Mouse (Mus musculus) erythroblast, embryonic 14.5 days (primary cell): ENCODE data around the gene Bmpr2. TPM values are rescaled to one million over a fixed set of nuclear protein-coding genes. Genes with fewer than 3 reads are reported as not detected.
A peak's percentile ranks its signal among the peaks of the same experiment; 100 is the strongest.

Source experiments
- H3K27me3 ChIP-seq: 2 replicates; pipeline ENCODE4 v1.6.1; 2012; ENCODE audit warnings: inconsistent platforms; ENCODE audit not compliant: control insufficient read depth
- H3K36me3 ChIP-seq: 2 replicates; pipeline ENCODE4 v1.6.1; 2012; ENCODE audit warnings: mild to moderate bottlenecking, inconsistent platforms; ENCODE audit not compliant: control insufficient read depth
- H3K4me1 ChIP-seq: 2 replicates; pipeline ENCODE4 v1.6.1; 2012; ENCODE audit warnings: inconsistent platforms; ENCODE audit not compliant: control insufficient read depth
- H3K4me3 ChIP-seq: replicated peaks from 2 replicates; pipeline ENCODE3; 2012; ENCODE audit warnings: moderate library complexity, mild to moderate bottlenecking, inconsistent platforms
- H3K9me3 ChIP-seq: 2 replicates; pipeline ENCODE4 v1.6.1; 2012; ENCODE audit warnings: low read length, inconsistent platforms, mixed read lengths; ENCODE audit not compliant: control insufficient read depth
- GATA1 ChIP-seq: IDR thresholded peaks from 2 replicates; pipeline ENCODE4 v1.6.1; 2012; ENCODE audit warnings: low read length, inconsistent platforms, mixed read lengths
- TAL1 ChIP-seq: IDR thresholded peaks from 3 replicates; pipeline ENCODE4 v1.6.1; 2012; ENCODE audit warnings: low read length, inconsistent platforms, mixed read lengths
- polyA plus RNA-seq: library from polyadenylated mRNA; stranded (reverse); fragments of >175 nt; gene quantifications from 2 replicates; pipeline ENCODE4 v1.2.3, GENCODE M21; 2012

The Bmpr2 gene
- polyA plus RNA-seq, 1 experiment = 0.02 TPM

DNA sequence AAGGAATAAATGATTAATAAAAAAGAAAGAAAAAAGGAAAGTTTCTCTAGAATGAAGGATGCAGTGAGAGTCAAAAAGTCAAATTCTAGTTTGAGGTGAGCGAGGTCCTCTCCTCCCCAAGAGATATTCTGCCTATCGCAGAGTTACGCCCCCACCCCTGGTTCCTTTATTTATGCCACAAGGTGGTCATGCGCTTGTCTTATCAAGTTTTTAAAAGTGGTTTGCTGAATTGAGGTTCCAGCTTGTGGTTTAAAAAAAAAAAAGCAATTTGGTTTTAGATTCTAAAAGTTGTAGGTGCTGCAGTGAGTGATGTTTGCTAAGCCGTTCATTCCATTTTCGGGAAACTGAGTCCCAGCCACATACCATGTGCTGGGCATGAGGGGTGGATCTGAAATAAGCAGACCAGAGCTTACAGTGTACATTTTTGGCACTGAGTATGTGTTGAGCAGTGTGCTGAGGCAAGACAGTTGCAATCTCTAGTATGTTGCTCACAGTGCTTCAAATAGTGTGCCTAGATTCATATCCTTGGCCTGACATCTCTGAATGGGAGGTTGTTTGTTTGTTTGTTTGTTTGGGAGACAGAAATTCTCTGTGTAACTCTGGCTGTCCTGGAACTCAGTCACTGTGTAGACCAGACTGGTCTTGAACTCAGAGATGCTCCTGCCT, 141.6 kb downstream of the Bmpr2 start:
- Histone ChIP-seq H3K4me1 (peaks cover 46% of the 10 kb centered on the region), H3K9me3 (no peaks in the 10 kb centered on the region), H3K4me3 (no peak overlapping the region), H3K27me3 (no peaks in the 10 kb centered on the region), H3K36me3 (no peaks in the 10 kb centered on the region)
- no peak for TF ChIP-seq TAL1
- no peak for TF ChIP-seq GATA1

DNA sequence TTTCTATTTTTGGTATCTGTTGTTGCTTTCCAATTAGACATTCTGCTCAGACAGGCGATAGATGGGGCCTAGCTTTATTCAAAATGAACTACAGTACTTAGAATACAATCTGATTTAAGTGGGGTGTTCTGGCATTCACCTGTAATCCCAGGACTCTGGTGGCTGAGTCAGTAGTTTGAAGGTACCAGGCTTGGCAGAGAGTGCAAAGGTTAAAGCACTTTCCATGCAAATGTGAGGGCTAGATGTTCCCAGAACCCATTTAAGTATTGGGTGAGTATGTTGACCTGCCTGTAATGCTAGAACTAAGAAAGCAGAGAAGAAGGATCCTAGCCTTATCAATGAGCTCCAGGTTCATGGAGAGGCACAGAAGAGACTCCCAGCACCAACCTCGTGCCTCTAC, 142.7 kb downstream of the Bmpr2 start:
- Histone ChIP-seq H3K27me3 (no peaks in the 10 kb centered on the region), H3K9me3 (no peaks in the 10 kb centered on the region), H3K4me3 (no peak overlapping the region), H3K36me3 (no peaks in the 10 kb centered on the region), H3K4me1 (peaks cover 36% of the 10 kb centered on the region)
- TF ChIP-seq GATA1 (no peak), TAL1 (no peak)

- TF ChIP-seq TAL1 (no peak), GATA1 (no peak)
- Histone ChIP-seq H3K27me3 (no peaks in the 10 kb centered on the region), H3K4me3 (no peak overlapping the region), H3K36me3 (no peaks in the 10 kb centered on the region), H3K9me3 (no peaks in the 10 kb centered on the region), H3K4me1 (peaks cover 26% of the 10 kb centered on the region)
These were observed 143.8 kb downstream of the Bmpr2 start for GRCm38 (mm10) chr1:59906819-59907521.

DNA sequence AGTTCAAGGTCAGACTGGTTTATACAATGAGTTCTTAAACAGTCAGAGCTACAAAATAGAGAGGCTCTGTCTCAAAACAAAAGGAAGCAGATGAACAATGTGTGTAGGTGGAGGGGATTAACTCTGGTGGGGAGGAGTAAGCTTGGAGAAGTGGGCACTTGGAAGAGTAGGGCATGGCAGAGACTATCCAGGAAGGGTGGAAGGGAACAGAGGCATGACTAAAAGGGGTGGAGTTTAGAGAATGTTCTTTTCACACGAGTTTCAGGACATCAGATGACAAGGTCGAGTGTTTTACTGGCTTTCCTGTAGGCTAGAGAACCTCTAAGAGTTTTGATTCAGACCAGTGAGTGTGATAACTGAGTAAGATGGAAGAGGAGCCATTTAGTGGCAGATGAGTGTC, 144.5 kb downstream of the Bmpr2 start:
- H3K4me3 ChIP-seq = no peak overlapping the region
- no peaks in the 10 kb centered on the region for H3K9me3 ChIP-seq
- TF ChIP-seq TAL1 (no peak), GATA1 (no peak)
- no peaks in the 10 kb centered on the region for H3K27me3 ChIP-seq
- peaks cover 26% of the 10 kb centered on the region for H3K4me1 ChIP-seq
- H3K36me3 ChIP-seq = no peaks in the 10 kb centered on the region

GRCm38 (mm10) chr1:59910941-59911340, 147.7 kb downstream of the Bmpr2 start:
- Histone ChIP-seq H3K4me1 (peaks cover 37% of the 10 kb centered on the region), H3K9me3 (no peaks in the 10 kb centered on the region), H3K36me3 (no peaks in the 10 kb centered on the region), H3K4me3 (no peak overlapping the region), H3K27me3 (no peaks in the 10 kb centered on the region)
- TF ChIP-seq TAL1 = no peak
- no peak for TF ChIP-seq GATA1

- no peaks in the 10 kb centered on the region for H3K27me3 ChIP-seq
- H3K4me1 ChIP-seq = peaks cover 34% of the 10 kb centered on the region
- H3K9me3 ChIP-seq = no peaks in the 10 kb centered on the region
- TF ChIP-seq TAL1 (no peak), GATA1 (no peak)
- no peaks in the 10 kb centered on the region for H3K36me3 ChIP-seq
- peak within 1 kb of the TSS; percentile 94 for H3K4me3 ChIP-seq
These were observed 149.4 kb downstream of the Bmpr2 start, which contains the start of gene Fam117b for GRCm38 (mm10) chr1:59912413-59913157. Gene Fam117b, plus strand, starts transcription at chr1:59913006.

DNA sequence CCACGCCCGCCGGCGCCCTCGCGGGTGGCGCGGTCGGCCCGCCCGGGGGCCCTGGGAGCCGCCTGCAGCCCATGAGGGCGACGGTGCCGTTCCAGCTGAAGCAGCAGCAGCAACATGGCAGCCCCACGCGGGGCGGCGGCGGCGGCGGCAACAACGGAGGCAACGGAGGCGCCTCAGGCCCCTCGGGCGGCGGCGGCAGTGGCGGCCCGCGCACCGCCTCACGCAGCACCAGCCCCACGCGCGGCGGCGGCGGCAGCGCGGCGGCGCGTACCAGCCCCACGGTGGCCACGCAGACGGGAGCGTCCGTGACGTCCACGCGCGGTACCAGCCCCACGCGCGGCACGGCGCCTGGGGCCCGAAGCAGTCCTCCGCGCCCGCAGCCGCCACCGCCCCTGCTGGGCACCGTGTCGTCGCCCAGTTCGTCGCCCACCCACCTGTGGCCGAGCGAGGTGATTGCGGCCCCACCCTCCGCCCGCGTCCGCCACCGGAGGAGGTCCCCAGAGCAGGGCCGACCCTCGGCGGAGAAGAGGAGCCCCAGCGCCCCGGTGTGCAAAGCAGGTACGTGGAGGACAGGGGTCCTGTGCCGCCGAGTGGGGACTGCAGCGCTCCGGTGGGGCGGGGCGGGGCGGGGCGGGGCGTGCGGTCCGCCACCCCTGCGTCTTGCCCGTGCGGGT, 150.1 kb downstream of the Bmpr2 start:
- H3K36me3 ChIP-seq = no peaks in the 10 kb centered on the region
- H3K4me3 ChIP-seq = peak overlapping the region; percentile 94
- peaks cover 42% of the 10 kb centered on the region for H3K4me1 ChIP-seq
- H3K27me3 ChIP-seq = no peaks in the 10 kb centered on the region
- TF ChIP-seq GATA1 (no peak), TAL1 (no peak)
- H3K9me3 ChIP-seq = no peaks in the 10 kb centered on the region

GRCm38 (mm10) chr1:59913869-59914225, 150.6 kb downstream of the Bmpr2 start:
- no peaks in the 10 kb centered on the region for H3K9me3 ChIP-seq
- peaks cover 42% of the 10 kb centered on the region for H3K4me1 ChIP-seq
- H3K27me3 ChIP-seq = no peaks in the 10 kb centered on the region
- TF ChIP-seq GATA1 = no peak
- no peak for TF ChIP-seq TAL1
- peak overlapping the region; percentile 94 for H3K4me3 ChIP-seq
- no peaks in the 10 kb centered on the region for H3K36me3 ChIP-seq
